Mouse (Mus musculus) G1E (cell line): ENCODE measurements around the gene Slc22a21.

Experiments
- CTCF ChIP-seq: IDR thresholded peaks from 2 replicates; pipeline ENCODE4 v1.5.1; 2012; ENCODE audit warnings: low read depth, low read length, inconsistent platforms, mixed read lengths
- GATA1 ChIP-seq: IDR thresholded peaks from 2 replicates; pipeline ENCODE4 v1.6.1; 2012; ENCODE audit warnings: borderline replicate concordance, low read length, inconsistent platforms, mixed read lengths
- GATA2 ChIP-seq: IDR thresholded peaks from 2 replicates; pipeline ENCODE4 v1.6.1; 2012; ENCODE audit warnings: low read depth, low read length, inconsistent platforms, borderline replicate concordance
- POLR2AphosphoS5 ChIP-seq: IDR thresholded peaks from 2 replicates; pipeline ENCODE4 v1.6.1; 2012; ENCODE audit warnings: low read depth, low read length, inconsistent platforms; ENCODE audit not compliant: insufficient replicate concordance
- TAL1 ChIP-seq: conservative IDR thresholded peaks from 2 replicates; pipeline ENCODE4 v1.6.1; 2012; ENCODE audit warnings: low read depth, low read length, inconsistent platforms, mixed read lengths

DNA sequence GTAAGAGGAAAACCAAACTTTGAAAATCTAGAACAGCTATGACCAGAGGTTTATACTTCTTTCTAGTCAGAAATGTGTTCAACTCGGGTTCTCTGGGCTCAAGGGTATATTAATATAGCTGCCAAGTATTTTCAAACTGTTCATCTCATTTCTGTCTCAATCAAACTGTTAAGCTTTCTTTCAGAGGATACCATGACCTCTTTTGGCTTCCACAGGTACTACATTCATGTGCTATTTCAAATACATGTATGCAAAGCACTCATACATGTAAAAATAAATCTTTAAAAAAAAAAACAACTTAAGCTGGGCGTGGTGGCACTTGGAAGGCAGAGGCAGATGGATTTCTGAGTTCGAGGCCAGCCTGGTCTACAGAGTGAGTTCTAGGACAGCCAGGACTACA, 2.5 kb downstream of the Slc22a21 start:
- TF ChIP-seq CTCF (no peak), GATA1 (no peak), TAL1 (no peak), POLR2AphosphoS5 (no peak), GATA2 (no peak)
